Mouse (Mus musculus) brain, embryonic 14.5 days (tissue): ENCODE measurements around the gene Hpcal4.

Experiments
- CTCF ChIP-seq: fragments of 200-500 bp; IDR thresholded peaks from 2 replicates; pipeline ENCODE4 v1.5.1; 2012; ENCODE audit warnings: inconsistent platforms, mild to moderate bottlenecking, moderate library complexity, borderline replicate concordance; ENCODE audit not compliant: insufficient read depth, insufficient read length; ENCODE audit errors: extremely low read depth
- POLR2A ChIP-seq: fragments of 200-500 bp; IDR thresholded peaks from 2 replicates; pipeline ENCODE4 v1.6.1; 2012; ENCODE audit warnings: mild to moderate bottlenecking, inconsistent platforms, borderline replicate concordance; ENCODE audit not compliant: poor library complexity, insufficient read depth, insufficient read length, severe bottlenecking; ENCODE audit errors: extremely low read depth

DNA sequence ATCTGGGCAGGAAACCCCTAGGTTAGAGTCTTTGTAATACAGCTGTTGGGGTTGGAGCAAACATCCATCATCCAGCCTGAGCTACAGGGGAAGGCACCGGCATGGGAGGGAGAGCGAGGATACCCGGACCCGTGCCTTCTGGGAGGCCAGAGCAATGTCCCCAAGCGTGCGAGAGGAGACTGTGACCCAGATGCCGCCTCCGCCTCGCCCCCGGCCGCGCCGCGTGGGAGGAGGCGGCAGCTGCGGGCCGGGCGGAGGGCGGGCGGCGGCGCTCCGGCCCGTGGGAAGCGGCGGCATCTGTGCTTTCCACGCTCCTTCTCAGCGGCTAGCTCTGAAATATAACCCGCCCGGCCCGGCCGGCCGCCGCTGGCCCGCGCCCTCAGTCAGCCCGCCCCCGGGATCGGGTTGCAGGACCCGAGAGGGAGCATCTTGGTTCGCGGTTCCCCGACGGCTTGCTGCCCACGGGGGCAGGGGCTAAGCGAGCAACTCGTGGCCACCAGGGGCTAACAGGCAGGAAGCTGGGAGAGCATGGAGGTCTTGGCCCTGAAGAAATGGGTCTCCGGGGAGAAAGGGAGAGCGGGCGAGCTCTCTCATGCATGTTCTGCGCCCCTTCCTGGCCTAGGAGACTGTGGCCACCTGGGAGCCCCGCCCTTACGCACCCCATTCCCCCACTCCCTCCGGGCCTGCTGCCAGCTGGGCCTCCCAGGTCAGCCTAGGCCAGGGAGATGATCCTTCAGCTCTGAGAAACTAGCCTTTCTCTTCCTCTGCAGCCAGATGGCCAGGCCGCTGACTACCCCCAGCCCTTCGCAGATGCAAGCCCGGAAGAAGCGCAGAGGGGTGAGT, 56.6 kb downstream of the Hpcal4 start:
- TF ChIP-seq POLR2A = no peak
- TF ChIP-seq CTCF = no peak
